Mouse (Mus musculus) liver, embryonic 14.5 days (tissue): ENCODE measurements around the gene Med17. TPM values are rescaled to one million over a fixed set of nuclear protein-coding genes. Genes with fewer than 3 reads are reported as not detected.
A peak's percentile ranks its signal among the peaks of the same experiment; 100 is the strongest.

ENCODE experiments used
- ATAC-seq: fragments of 200-750 bp; cut with Nextera tagmentation; 2 replicates; pipeline ENCODE4 v1.8.0; 2017; ENCODE audit warnings: moderate number of reproducible peaks, mild to moderate bottlenecking, moderate library complexity; ENCODE audit not compliant: insufficient read depth
- DNase-seq, 3 experiments: peaks; one replicate each; pipeline ENCODE4 v3.0.0-alpha.2; 2012 to 2013; ENCODE audit warnings: low read depth in 3 of 3, low spot score in 3 of 3
- H3K27ac ChIP-seq: fragments of 300-500 bp; sonication (generic); 2 replicates; pipeline ENCODE4 v1.5.1; 2014; ENCODE audit warnings: moderate library complexity, mild to moderate bottlenecking, control low read depth, inconsistent platforms
- H3K27me3 ChIP-seq: fragments of 300-500 bp; sonication (generic); 2 replicates; pipeline ENCODE4 v1.6.1; 2014; ENCODE audit warnings: mild to moderate bottlenecking, low read length, moderate library complexity; ENCODE audit not compliant: control insufficient read depth, insufficient read depth
- H3K36me3 ChIP-seq: fragments of 300-500 bp; sonication (generic); replicated peaks from 2 replicates; pipeline ENCODE4 v1.6.1; 2014; ENCODE audit warnings: low read depth; ENCODE audit not compliant: control insufficient read depth, insufficient read depth
- H3K4me1 ChIP-seq, 2 experiments: fragments of 200-500 bp in 1 of 2; fragments of 300-500 bp in 1 of 2; sonication (generic) in 1 of 2; replicated peaks; 2 replicates each; pipeline ENCODE4 v1.6.1; 2012 to 2014; ENCODE audit warnings: antibody characterized with exemption in 1 of 2, inconsistent platforms in 1 of 2, low read length in 1 of 2; ENCODE audit not compliant: control insufficient read depth in 2 of 2, insufficient read depth in 2 of 2
- H3K4me2 ChIP-seq: fragments of 300-500 bp; sonication (generic); 2 replicates; pipeline ENCODE4 v1.6.1; 2014; ENCODE audit warnings: low read depth, mild to moderate bottlenecking, control low read depth, moderate library complexity
- H3K4me3 ChIP-seq, 2 experiments: fragments of 200-500 bp in 1 of 2; fragments of 300-500 bp in 1 of 2; sonication (generic) in 1 of 2; 2 replicates each; pipeline ENCODE4 v1.5.1; 2012 to 2014; ENCODE audit warnings: low read depth in 2 of 2, low read length in 2 of 2, mild to moderate bottlenecking in 2 of 2, control low read depth in 1 of 2, inconsistent platforms in 1 of 2, moderate library complexity in 1 of 2; ENCODE audit not compliant: insufficient read depth in 1 of 2
- H3K9ac ChIP-seq: fragments of 300-500 bp; sonication (generic); replicated peaks from 2 replicates; pipeline ENCODE4 v1.6.1; 2014; ENCODE audit warnings: mild to moderate bottlenecking, control low read depth, moderate library complexity
- H3K9me3 ChIP-seq: fragments of 300-500 bp; sonication (generic); 2 replicates; pipeline ENCODE4 v1.6.1; 2016; ENCODE audit warnings: low read length, mixed read lengths; ENCODE audit not compliant: control insufficient read depth
- CTCF ChIP-seq: IDR thresholded peaks from 2 replicates; pipeline ENCODE4 v1.5.1; 2016; ENCODE audit warnings: antibody characterized with exemption, low read depth, control low read depth
- EP300 ChIP-seq: IDR thresholded peaks from 2 replicates; pipeline ENCODE4 v1.6.1; 2016; ENCODE audit warnings: antibody characterized with exemption, low read depth
- WGBS: fragments of 180-500 bp; shearing (Covaris S2); extraction: QIAGEN DNeasy Blood & Tissue Kit; methylation state at CpG from one replicate; pipeline ENCODE4 v1.1.7; 2014; ENCODE audit not compliant: insufficient replicate concordance; 5-methylcytosine and 5-hydroxymethylcytosine counted together
- polyA plus RNA-seq, 2 experiments: library from polyadenylated mRNA; depleted of rRNA in 1 of 2; stranded (reverse) in 1 of 2; unstranded in 1 of 2; fragments of >200 nt; fragmentation: Nextera tagmentation in 1 of 2; extraction: Ambion mirVana in 1 of 2; gene quantifications; 2 replicates each; pipeline versions ENCODE4 v1.2.1 to v1.2.3; 2012 to 2014

The Med17 gene
- polyA plus RNA-seq, 2 experiments, result 15.0 to 17.2 TPM

DNA sequence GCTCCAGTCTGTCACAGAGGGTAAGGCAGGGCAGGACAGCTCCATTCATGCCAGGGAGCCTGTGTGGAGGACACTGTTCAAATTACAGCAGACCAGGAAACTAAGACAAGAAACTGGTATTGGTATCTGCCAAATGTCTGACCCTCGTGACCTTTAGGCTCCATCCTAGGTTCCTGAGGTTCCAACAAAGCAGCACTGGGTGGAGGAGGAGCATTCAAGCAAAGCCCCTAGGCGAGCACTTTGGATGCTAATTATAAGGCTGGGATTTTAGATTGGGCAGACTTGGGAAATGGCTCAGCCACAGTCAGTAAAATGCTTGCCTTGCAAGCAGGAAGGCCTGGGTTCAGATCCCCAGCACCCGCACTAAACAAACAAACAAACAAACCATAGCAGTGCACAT, 43.7 kb downstream of the Med17 start:
- Histone ChIP-seq H3K4me2 (no peak overlapping the region), H3K9ac (no peak overlapping the region), H3K27ac (no peak overlapping the region), H3K9me3 (no peaks in the 10 kb centered on the region), H3K4me1 (no peaks in the 10 kb centered on the region), H3K4me3 (no peak overlapping the region), H3K36me3 (no peaks in the 10 kb centered on the region), H3K27me3 (no peaks in the 10 kb centered on the region; the same call in none of the 2 replicates)
- TF ChIP-seq CTCF (no peak), EP300 (no peak)
- WGBS, result 62% methylated on average over 3 of the region's 3 CpGs
- ATAC-seq (no peak), DNase-seq (no peak)

GRCm38 (mm10) chr9:15233604-15234003, 46.1 kb downstream of the Med17 start:
- DNase-seq, result no peak
- no peak overlapping the region for H3K4me2 ChIP-seq
- no peak overlapping the region for H3K4me3 ChIP-seq
- H3K27ac ChIP-seq, result no peak overlapping the region
- TF ChIP-seq EP300, result no peak
- no peak for TF ChIP-seq CTCF
- H3K4me1 ChIP-seq, result no peaks in the 10 kb centered on the region
- H3K9ac ChIP-seq, result no peak overlapping the region
- H3K27me3 ChIP-seq, result no peaks in the 10 kb centered on the region; the same call in none of the 2 replicates
- no peaks in the 10 kb centered on the region for H3K36me3 ChIP-seq
- no peak for ATAC-seq
- H3K9me3 ChIP-seq, result no peaks in the 10 kb centered on the region
- 41% methylated on average over 1 of the region's 1 CpGs for WGBS

GRCm38 (mm10) chr9:15232445-15232844, 47.3 kb downstream of the Med17 start:
- DNase-seq, result no peak
- no peak for ATAC-seq
- Histone ChIP-seq H3K4me2 (no peak overlapping the region), H3K27ac (no peak overlapping the region), H3K9me3 (no peaks in the 10 kb centered on the region), H3K27me3 (no peaks in the 10 kb centered on the region), H3K36me3 (no peaks in the 10 kb centered on the region), H3K4me3 (no peak overlapping the region), H3K4me1 (no peaks in the 10 kb centered on the region), H3K9ac (no peak overlapping the region)
- TF ChIP-seq CTCF (0 out of 2 replicates have a peak, but pooled peaks have one; percentile 27), EP300 (no peak)
- 64% methylated on average over 3 of the region's 3 CpGs for WGBS

DNA sequence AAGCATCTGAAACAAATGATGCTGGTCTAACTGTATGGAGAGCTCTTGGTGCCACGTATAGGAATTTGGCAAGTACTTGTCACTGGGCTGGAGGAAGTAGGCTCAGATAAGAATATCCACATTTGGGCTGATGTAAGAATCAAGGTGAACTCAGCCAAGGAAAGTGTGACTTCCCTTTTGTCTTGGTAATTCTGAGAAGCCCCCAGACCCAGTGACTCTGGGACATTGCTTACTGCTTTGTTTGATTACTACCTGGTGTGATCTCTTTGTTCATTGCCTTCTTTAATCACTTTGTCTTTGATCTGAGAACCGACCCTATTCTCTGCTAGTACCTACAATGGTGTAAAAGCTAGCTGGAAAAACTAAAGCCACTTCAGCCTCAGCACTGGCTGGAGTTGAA, 54.8 kb downstream of the Med17 start:
- H3K9me3 ChIP-seq, result no peaks in the 10 kb centered on the region
- no peak for DNase-seq
- no peak overlapping the region for H3K9ac ChIP-seq
- 28% methylated on average over 2 of the region's 2 CpGs for WGBS
- no peak for ATAC-seq
- no peaks in the 10 kb centered on the region for H3K4me1 ChIP-seq
- no peak overlapping the region for H3K27ac ChIP-seq
- H3K27me3 ChIP-seq, result no peaks in the 10 kb centered on the region
- H3K36me3 ChIP-seq, result no peaks in the 10 kb centered on the region
- no peak overlapping the region for H3K4me3 ChIP-seq
- H3K4me2 ChIP-seq, result no peak overlapping the region
- TF ChIP-seq CTCF (no peak), EP300 (no peak)

GRCm38 (mm10) chr9:15213695-15214094, 66.0 kb downstream of the Med17 start:
- no peak overlapping the region for H3K9ac ChIP-seq
- H3K4me1 ChIP-seq, result no peaks in the 10 kb centered on the region
- no peaks in the 10 kb centered on the region for H3K9me3 ChIP-seq
- TF ChIP-seq EP300 (no peak), CTCF (no peak)
- H3K4me2 ChIP-seq, result no peak overlapping the region
- DNase-seq (no peak), ATAC-seq (no peak)
- H3K36me3 ChIP-seq, result no peaks in the 10 kb centered on the region
- no peak overlapping the region for H3K27ac ChIP-seq
- H3K4me3 ChIP-seq, result no peak overlapping the region
- WGBS, result 50% methylated on average over 1 of the region's 1 CpGs
- no peaks in the 10 kb centered on the region for H3K27me3 ChIP-seq
